Mouse (Mus musculus): ENCODE results near the gene Garem2. TPM values are rescaled to one million over a fixed set of nuclear protein-coding genes. Genes with fewer than 3 reads are reported as not detected.

The Garem2 gene
- polyA plus RNA-seq, 1 experiment from 2014 or later: 0.18 TPM

- H3K27me3 ChIP-seq: peaks cover 76% of the 10 kb centered on the region
- 77% methylated on average over 3 of the region's 3 CpGs for WGBS
- no peak for ATAC-seq (replicated peaks; ENCODE audit: insufficient number of reproducible peaks, insufficient read depth, low FRiP score, low read depth)
These were observed 7.6 kb downstream of the Garem2 start for GRCm38 (mm10) chr5:30112533-30113068.

DNA sequence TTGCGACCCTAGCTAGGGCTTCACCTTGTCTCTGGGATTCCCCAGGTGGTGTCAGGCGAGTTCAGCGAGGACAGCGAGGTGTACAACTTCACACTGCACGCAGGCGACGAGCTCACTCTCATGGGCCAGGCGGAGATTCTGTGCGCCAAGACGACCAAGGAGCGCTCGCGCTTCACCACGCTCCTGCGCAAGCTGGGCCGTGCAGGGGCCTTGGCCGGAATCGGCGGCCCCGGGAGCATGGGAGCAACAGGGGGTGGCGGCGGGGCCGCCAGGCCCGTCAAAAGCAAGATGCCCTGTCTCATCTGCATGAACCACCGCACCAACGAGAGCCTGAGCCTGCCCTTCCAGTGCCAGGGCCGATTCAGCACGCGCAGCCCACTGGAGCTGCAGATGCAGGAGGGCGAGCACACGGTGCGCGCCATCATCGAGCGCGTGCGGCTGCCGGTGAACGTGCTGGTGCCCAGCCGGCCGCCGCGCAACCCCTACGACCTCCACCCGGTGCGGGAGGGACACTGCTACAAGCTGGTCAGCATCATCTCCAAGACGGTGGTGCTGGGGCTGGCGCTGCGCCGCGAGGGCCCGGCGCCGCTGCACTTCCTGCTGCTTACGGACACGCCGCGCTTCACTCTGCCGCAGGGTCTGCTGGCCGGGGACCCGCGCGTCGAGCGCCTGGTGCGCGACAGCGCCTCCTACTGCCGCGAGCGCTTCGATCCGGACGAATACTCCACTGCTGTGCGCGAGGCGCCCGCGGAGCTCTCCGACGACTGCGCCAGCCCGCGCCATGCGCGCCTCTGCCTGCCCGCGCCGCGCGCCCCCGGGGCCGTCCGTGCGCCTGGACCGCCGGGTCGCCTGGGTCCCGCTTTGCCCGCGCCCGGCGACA, 9.2 kb downstream of the Garem2 start:
- Histone ChIP-seq H3K9ac (peak overlapping the region; percentile 64), H3K4me3 (peak overlapping the region; percentile 66), H3K36me3 (peaks cover 18% of the 10 kb centered on the region), H3K9me3 (replicated peaks) (no peaks in the 10 kb centered on the region), H3K4me1 (replicated peaks) (peaks cover 31% of the 10 kb centered on the region), H3K27ac (no peak overlapping the region), H3K27me3 (peaks cover 61% of the 10 kb centered on the region), H3K4me2 (peak overlapping the region; percentile 99)
- under 1% methylated on average over 103 of the region's 103 CpGs for WGBS
- peak; percentile 83 for ATAC-seq (replicated peaks; ENCODE audit: insufficient number of reproducible peaks, insufficient read depth, low FRiP score, low read depth)

More at GRCm38 (mm10) chr5:30112533-30113068, 7.6 kb downstream of the Garem2 start:
- no peaks in the 10 kb centered on the region for H3K9me3 ChIP-seq (replicated peaks)
- H3K36me3 ChIP-seq: peaks cover 5% of the 10 kb centered on the region; the same call in 1 of the 2 replicates
- H3K4me1 ChIP-seq (replicated peaks): peaks cover 31% of the 10 kb centered on the region
- H3K27ac ChIP-seq: no peak overlapping the region
- H3K9ac ChIP-seq: no peak overlapping the region
- H3K4me3 ChIP-seq: no peak overlapping the region
- no peak overlapping the region for H3K4me2 ChIP-seq

DNA sequence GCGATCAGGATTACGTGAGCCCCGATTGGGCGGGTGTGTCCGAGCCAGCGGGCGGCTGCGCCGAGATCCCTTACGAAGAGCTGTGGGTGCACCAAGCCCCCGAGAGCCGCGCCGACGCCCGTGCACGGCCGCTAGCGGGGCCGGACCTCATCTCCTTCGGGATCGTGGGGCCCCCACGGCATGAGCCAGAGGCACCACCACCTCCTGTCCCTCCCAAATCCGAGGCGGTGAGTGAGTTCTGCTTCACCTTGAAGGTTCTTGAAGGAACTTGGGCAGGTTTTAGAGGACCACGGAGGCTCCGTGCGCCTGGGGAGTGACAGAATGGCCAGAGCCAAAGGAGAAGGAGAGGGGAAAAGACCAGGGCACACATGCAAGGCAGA, 9.8 kb downstream of the Garem2 start:
- peak; percentile 16; the same call in 1 of the 2 replicates for ATAC-seq (replicated peaks; ENCODE audit: insufficient number of reproducible peaks, insufficient read depth, low FRiP score, low read depth)
- Histone ChIP-seq H3K27me3 (peaks cover 55% of the 10 kb centered on the region), H3K4me3 (peak overlapping the region; percentile 66), H3K27ac (no peak overlapping the region), H3K4me1 (replicated peaks) (peaks cover 31% of the 10 kb centered on the region), H3K4me2 (peak overlapping the region; percentile 99), H3K36me3 (peaks cover 24% of the 10 kb centered on the region), H3K9ac (peak overlapping the region; percentile 64), H3K9me3 (replicated peaks) (no peaks in the 10 kb centered on the region)
- 1% methylated on average over 28 of the region's 28 CpGs for WGBS

GRCm38 (mm10) chr5:30115718-30116117, 10.8 kb downstream of the Garem2 start:
- no peaks in the 10 kb centered on the region for H3K9me3 ChIP-seq (replicated peaks)
- no peak overlapping the region for H3K9ac ChIP-seq
- peaks cover 25% of the 10 kb centered on the region for H3K4me1 ChIP-seq (replicated peaks)
- H3K36me3 ChIP-seq: peaks cover 34% of the 10 kb centered on the region
- no peak overlapping the region for H3K27ac ChIP-seq
- no peak for ATAC-seq (replicated peaks; ENCODE audit: insufficient number of reproducible peaks, insufficient read depth, low FRiP score, low read depth)
- H3K4me3 ChIP-seq: no peak overlapping the region
- H3K27me3 ChIP-seq: peaks cover 45% of the 10 kb centered on the region
- H3K4me2 ChIP-seq: no peak overlapping the region
- WGBS: 31% methylated on average over 10 of the region's 10 CpGs

DNA sequence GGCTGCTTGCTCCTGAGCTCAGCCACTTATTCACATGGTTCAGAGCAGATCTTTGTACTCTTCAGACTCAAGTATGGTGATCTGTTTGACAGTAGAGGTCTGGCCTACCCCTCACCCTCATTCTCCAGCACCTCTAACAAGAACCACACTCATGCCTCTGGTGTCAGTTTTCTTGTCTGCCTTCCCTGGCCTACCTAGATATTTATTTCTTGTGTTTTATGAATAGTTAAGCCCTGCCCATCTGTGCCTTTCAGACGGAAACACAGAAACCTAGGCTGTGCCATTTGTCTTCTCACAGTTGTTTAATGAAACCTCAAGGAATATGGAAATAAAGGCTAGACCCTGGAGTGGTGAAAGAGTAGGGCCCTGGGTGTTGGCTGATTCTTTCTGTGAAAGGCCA, 13.1 kb downstream of the Garem2 start:
- H3K4me1 ChIP-seq (replicated peaks): peaks cover 16% of the 10 kb centered on the region
- no peak overlapping the region for H3K4me3 ChIP-seq
- ATAC-seq (replicated peaks; ENCODE audit: insufficient number of reproducible peaks, insufficient read depth, low FRiP score, low read depth): no peak
- H3K27me3 ChIP-seq: peaks cover 24% of the 10 kb centered on the region
- H3K4me2 ChIP-seq: no peak overlapping the region
- WGBS: 87% methylated on average over 1 of the region's 1 CpGs
- H3K27ac ChIP-seq: no peak overlapping the region
- peaks cover 57% of the 10 kb centered on the region for H3K36me3 ChIP-seq
- no peak overlapping the region for H3K9ac ChIP-seq
- H3K9me3 ChIP-seq (replicated peaks): no peaks in the 10 kb centered on the region

DNA sequence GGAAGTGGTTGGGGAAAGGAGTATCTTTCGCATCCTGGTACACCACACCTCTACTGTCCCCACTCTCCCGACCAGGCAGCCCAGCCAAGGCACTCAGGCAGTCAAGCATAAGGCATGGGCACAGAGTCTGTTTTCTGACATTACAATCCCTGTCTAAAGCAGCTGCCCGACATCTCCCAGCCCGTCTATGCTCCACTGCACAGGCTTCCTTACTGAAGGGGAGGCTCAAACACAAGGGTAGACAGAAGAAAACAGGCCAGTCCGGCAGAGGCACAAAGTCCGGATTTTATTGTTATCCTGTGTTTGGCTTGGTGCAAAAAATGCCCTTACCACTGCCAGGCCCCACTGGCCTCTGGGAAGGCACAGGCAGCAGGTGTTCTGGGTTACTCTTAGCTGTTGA, 14.2 kb downstream of the Garem2 start:
- peaks cover 13% of the 10 kb centered on the region for H3K27me3 ChIP-seq
- 92% methylated on average over 6 of the region's 6 CpGs for WGBS
- H3K4me2 ChIP-seq: no peak overlapping the region
- peaks cover 68% of the 10 kb centered on the region for H3K36me3 ChIP-seq
- no peak overlapping the region for H3K27ac ChIP-seq
- no peak overlapping the region for H3K4me3 ChIP-seq
- H3K9ac ChIP-seq: no peak overlapping the region
- H3K9me3 ChIP-seq (replicated peaks): no peaks in the 10 kb centered on the region
- ATAC-seq (replicated peaks; ENCODE audit: insufficient number of reproducible peaks, insufficient read depth, low FRiP score, low read depth): no peak
- peaks cover 7% of the 10 kb centered on the region for H3K4me1 ChIP-seq (replicated peaks)

DNA sequence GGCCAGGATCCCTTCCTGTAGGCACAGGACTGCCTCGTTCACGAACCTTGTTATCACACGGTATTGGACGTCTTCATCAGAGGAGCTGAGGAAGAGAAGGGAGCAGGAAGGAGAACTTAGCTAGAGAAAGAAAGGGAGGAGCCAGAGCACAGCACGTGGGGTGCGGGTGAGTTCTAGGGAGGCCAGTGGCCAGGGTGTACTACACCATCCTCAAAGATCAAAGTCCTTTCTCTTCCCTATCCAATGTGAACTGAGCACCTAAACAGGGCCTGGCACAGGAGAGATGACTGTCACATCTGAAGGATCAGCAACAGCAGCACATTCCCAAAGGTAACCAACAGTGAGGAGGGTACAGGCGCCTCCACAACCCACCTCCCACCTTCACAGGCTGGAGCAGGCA, 15.1 kb downstream of the Garem2 start:
- Histone ChIP-seq H3K4me2 (no peak overlapping the region), H3K9ac (no peak overlapping the region), H3K27me3 (peaks cover 7% of the 10 kb centered on the region; the same call in 1 of the 2 replicates), H3K4me1 (replicated peaks) (no peaks in the 10 kb centered on the region), H3K36me3 (peaks cover 78% of the 10 kb centered on the region), H3K4me3 (no peak overlapping the region), H3K9me3 (replicated peaks) (no peaks in the 10 kb centered on the region), H3K27ac (no peak overlapping the region)
- no peak for ATAC-seq (replicated peaks; ENCODE audit: insufficient number of reproducible peaks, insufficient read depth, low FRiP score, low read depth)
- 80% methylated on average over 7 of the region's 7 CpGs for WGBS

DNA sequence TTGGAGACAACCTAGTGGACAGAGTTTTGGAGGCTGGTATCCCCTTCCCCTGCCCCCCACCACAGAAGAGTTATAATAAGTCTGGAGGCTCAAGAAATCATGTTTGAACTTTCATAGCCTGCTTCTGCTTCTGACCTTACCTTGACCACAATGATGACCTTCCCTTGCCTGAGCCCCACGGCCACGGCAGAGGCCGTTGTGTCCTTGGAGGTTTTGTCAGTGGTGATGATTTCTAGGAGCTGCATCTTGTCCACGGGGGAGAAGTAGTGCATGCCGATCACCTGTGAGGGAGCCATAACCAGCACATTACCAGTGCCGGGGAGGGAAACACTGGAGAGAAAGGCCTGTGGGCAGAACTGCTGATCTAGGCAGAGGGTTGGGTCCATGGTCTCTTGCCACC, 17.5 kb downstream of the Garem2 start:
- ATAC-seq (replicated peaks; ENCODE audit: insufficient number of reproducible peaks, insufficient read depth, low FRiP score, low read depth): no peak
- H3K4me3 ChIP-seq: no peak overlapping the region
- H3K9ac ChIP-seq: no peak overlapping the region
- no peak overlapping the region for H3K27ac ChIP-seq
- H3K4me1 ChIP-seq (replicated peaks): no peaks in the 10 kb centered on the region
- no peak overlapping the region for H3K4me2 ChIP-seq
- no peaks in the 10 kb centered on the region for H3K9me3 ChIP-seq (replicated peaks)
- 86% methylated on average over 6 of the region's 6 CpGs for WGBS
- peaks cover 98% of the 10 kb centered on the region for H3K36me3 ChIP-seq
- no peaks in the 10 kb centered on the region for H3K27me3 ChIP-seq

DNA sequence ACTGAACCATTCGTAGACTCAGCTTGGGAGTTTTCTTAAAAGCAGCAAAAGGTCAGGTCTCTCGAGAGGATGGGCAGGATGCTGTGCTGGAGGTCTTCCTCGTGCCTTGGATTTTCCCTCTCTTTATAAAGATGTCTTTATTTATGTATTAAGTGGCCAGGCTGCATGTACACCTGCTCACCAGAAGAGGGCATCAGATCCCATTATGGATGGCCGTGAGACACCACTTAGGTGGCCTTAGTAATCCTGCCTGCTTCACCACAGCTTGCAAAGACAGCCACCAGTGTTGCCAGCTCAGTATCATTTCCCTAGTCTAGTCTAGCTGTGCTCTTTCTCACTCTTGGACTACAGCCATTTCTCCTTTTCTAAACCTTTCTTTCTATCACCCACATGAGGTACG, 20.6 kb downstream of the Garem2 start:
- Histone ChIP-seq H3K4me2 (no peak overlapping the region), H3K9ac (no peak overlapping the region), H3K4me1 (replicated peaks) (no peaks in the 10 kb centered on the region), H3K4me3 (no peak overlapping the region), H3K27ac (no peak overlapping the region), H3K9me3 (replicated peaks) (no peaks in the 10 kb centered on the region), H3K27me3 (no peaks in the 10 kb centered on the region), H3K36me3 (peaks cover 100% of the 10 kb centered on the region)
- WGBS: 59% methylated on average over 5 of the region's 5 CpGs
- no peak for ATAC-seq (replicated peaks; ENCODE audit: insufficient number of reproducible peaks, insufficient read depth, low FRiP score, low read depth)

GRCm38 (mm10) chr5:30126756-30127155, 21.8 kb downstream of the Garem2 start:
- Histone ChIP-seq H3K4me2 (no peak overlapping the region), H3K36me3 (peaks cover 95% of the 10 kb centered on the region), H3K27me3 (no peaks in the 10 kb centered on the region), H3K9ac (no peak overlapping the region), H3K4me1 (replicated peaks) (no peaks in the 10 kb centered on the region), H3K27ac (no peak overlapping the region), H3K9me3 (replicated peaks) (no peaks in the 10 kb centered on the region), H3K4me3 (no peak overlapping the region)
- WGBS: 90% methylated on average over 7 of the region's 7 CpGs
- ATAC-seq (replicated peaks; ENCODE audit: insufficient number of reproducible peaks, insufficient read depth, low FRiP score, low read depth): no peak

GRCm38 (mm10) chr5:30127921-30128597, 23.1 kb downstream of the Garem2 start:
- no peaks in the 10 kb centered on the region for H3K27me3 ChIP-seq
- no peak overlapping the region for H3K9ac ChIP-seq
- H3K36me3 ChIP-seq: peaks cover 95% of the 10 kb centered on the region
- H3K27ac ChIP-seq: no peak overlapping the region
- no peak for ATAC-seq (replicated peaks; ENCODE audit: insufficient number of reproducible peaks, insufficient read depth, low FRiP score, low read depth)
- no peaks in the 10 kb centered on the region for H3K4me1 ChIP-seq (replicated peaks)
- no peak overlapping the region for H3K4me3 ChIP-seq
- H3K9me3 ChIP-seq (replicated peaks): no peaks in the 10 kb centered on the region
- WGBS: 86% methylated on average over 13 of the region's 13 CpGs
- no peak overlapping the region for H3K4me2 ChIP-seq

Measured in heart, embryonic 15.5 days (tissue).